Mouse (Mus musculus): Measurements from ENCODE around the gene Ttll3.

Gene Ttll3

GRCm38 (mm10) chr6:113427397-113427796 is 38.3 kb downstream of the Ttll3 start:
- no peak for DNase-seq

DNA sequence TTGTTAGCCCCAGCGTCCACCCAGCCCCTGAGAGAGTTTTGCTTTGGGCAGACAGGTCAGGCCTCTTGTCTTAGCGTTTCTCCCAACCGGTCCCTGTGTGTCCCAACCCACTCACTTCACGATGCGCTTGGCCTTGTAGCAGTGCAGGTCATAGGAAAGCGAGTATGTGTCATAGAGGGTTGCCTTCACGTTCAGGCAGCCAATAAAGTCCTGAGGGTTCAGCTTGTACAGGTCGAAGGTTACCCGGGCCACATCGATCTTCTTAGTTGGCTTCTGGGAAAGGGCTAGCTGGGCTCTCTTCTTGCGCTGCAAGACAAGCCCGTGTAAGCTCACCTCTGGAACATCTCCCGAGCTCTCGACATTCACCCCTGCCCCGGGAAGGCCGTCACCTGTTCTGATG is 38.9 kb downstream of the Ttll3 start:
- DNase-seq = no peak

DNA sequence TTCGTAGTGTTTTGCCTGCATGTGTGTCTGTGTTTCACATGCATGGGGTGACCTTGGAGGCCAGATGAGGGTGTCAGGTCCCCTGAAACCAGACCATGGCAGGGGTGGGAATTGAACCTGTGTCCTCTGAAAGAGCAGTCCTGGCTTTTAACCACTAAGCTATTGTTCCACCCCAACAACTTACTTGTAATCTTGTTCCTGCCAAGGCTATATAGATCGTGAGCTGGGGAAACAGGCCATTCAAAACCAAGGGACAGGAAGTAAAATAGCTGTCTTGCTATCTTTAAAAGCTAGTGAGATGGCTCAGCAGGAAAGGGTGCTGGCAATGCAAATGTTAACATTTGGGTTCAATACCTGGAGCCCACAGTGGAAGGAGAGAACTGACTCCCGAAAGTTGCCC is 40.9 kb downstream of the Ttll3 start:
- DNase-seq = no peak

DNA sequence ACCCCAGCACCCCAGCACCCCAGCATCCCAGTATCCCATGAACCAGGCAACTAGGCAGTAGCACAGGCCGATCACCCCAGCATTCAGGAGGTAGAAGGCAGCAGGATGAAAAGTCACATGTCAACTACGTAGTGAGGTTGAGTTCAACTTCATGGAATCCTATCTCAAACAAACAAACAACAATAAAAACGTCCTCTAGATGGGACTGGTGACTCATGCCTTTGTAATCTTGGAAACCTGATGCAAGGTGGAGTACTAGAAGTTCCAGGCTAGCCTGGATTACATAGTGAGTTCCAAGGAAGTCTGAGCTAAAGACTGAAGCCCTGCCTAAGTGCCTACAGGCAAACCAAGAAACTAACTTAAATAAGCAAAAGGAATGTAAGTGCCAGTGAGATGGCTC is 41.8 kb downstream of the Ttll3 start:
- DNase-seq = no peak

DNA sequence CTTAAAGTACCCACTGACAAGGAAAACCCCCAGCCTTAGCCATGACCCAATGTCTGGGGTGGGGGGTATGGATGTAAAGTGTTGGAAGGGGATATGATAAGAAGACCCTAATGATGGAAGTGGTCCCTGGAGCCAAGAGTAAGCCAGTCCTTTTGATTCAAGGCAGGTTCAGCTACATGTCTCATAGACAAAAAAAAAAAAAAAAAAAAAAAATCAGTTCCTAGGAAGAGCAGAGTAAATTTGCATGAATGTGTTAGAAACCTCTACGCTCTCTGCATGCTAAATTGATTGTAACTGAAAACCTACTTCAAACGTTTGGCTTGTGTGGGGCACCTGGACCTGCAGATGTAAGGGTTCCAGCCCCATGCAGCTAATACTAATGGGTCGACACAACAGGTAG is 42.7 kb downstream of the Ttll3 start:
- no peak for DNase-seq

- DNase-seq = no peak
These were observed 44.6 kb downstream of the Ttll3 start for GRCm38 (mm10) chr6:113433661-113434060.

GRCm38 (mm10) chr6:113434691-113435090 is 45.6 kb downstream of the Ttll3 start:
- DNase-seq = no peak

- no peak for DNase-seq
These were observed 46.7 kb downstream of the Ttll3 start, which contains the start of gene Cidec for GRCm38 (mm10) chr6:113435664-113436205. Gene Cidec, minus strand, starts transcription at chr6:113435760.

DNA sequence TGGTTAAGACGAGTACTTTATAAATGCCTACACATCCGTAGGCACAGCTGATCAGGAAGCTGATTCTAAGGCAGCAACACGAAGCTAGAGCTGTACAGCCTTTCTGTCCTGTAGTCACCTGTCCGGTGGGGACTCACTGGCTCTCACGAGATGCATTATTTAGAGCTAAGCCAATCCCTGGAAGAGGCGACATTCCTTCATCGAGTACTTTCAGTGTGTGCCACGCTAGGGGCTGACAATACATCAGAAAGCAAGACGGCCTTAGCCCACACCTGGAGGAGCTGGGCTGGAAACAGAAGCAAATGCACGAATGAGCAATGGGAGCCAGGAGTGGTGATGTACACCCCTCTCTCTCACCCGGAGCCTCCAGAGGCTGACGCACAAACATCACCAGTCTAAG is 48.1 kb downstream of the Ttll3 start:
- no peak for DNase-seq

DNA sequence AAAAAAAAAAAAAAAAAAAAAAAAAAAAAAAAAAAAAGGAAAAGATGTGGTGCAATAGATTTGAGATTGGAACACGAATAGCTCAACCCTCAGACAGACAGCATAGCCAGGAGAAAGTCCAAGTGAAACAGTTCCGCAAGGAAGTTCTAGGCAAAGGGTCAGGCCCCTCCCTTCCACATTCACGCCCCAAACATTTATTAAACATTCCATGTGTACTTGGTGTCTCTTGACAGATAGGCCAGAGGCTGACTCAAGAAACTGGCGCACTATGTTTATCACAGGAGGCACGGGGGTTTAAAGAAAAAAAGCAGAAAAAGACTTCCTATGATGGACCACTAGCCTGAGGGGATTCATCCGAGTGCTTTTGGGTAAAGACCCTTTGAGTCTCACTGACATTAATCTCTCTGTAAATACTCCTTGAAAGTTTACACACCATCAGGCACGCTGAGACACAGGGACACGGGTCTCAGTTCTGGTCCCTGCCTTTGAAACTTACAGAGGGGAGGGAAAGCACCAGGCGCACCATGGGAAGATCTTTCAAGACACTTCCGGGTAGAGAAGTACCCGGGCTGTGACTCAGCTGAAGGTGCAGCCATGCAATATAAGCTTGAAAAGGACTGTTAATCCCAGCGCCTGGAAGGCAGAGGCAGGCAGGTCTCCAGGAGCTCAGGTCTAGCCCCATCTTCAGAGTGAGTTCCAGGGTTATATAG is 49.8 kb downstream of the Ttll3 start:
- DNase-seq = no peak

DNA sequence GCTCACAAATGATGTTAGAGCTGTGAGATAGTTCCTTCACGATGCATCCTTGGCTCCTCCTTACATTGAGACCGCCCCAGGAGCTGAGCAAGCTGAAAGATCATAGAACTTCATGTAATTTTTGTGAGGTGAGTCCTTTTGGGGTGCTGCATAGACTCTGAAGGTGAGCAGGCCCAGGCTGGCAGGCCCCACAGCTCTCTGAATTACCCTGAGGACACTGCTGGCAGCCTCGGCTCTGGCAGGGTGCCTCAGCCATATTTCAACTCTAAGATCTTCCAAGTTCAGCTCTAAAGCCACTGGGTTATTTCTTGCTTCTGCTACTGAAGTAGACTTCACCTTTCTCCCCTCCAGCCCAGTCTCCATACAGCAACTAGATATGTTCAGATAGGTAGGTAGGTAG is 51.6 kb downstream of the Ttll3 start:
- no peak for DNase-seq

DNA sequence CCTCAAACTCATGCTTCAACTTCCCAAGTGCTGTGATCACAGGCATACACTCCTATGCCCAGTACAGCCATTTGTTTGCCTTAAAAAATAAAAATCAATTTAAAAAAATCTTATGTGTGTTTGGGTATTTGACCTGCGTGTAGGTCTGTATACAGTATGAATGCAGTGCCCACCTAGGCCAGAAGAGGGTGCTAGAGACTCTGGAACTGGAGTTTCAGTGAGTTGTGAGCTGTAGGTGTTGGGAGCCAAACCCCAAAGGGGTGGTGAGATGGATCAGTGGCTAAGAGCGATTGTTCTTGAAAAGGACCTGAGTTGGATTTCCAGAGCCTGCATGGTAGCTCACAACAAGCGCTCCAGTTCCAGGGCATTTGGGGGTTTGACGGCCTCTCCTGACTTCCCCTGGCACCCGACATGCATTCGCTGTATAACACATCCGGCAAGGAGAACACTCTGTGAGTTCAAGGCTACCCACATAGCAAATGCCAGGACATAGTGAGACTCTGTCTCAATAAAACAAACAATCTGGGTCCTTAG is 52.2 kb downstream of the Ttll3 start:
- peak; percentile 79 to 85 for DNase-seq

- no peak for DNase-seq
These were observed 53.0 kb downstream of the Ttll3 start for GRCm38 (mm10) chr6:113442087-113442441.

- peak; percentile 90 to 95 for DNase-seq
These were observed 53.5 kb downstream of the Ttll3 start, which contains the start of gene Jagn1 for GRCm38 (mm10) chr6:113442442-113443090. Gene Jagn1, plus strand, starts transcription at chr6:113442569.

- DNase-seq = no peak
These were observed 54.0 kb downstream of the Ttll3 start for GRCm38 (mm10) chr6:113443091-113443490.

DNA sequence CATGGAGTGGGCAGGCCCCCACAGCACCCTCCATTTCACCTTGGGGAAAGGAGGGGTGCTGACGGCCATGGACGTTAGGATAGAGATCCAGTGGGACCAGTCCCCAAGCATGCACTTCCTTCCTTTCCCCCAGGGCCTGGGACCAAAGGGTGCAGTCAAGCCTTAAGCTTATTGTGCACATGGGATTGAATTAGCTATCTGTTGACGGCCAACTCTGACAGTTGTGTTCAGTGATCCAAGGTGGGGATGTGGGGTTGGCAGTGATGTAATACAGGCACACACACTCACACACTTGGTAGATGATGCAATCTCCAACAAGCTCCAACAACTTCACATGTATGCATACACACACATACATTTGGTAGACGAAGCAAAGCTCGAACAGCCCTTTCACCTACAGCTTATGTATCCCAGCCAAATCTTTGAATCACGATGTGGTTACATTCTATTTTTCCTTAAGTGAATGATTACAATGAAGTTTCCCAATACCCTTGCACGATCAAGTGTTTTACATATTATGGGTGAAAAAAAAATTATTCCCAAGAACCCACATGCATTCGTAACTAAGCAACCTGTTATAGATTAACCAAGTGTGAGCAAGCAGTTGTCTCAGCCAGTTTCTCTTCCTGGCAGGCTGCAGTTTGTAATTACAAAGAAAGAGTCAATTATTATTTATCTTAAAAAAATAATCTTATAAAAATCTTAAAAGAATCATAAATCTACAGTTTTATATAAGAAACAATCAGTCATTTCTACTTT is 55.3 kb downstream of the Ttll3 start:
- no peak for DNase-seq

GRCm38 (mm10) chr6:113447639-113448038 is 58.6 kb downstream of the Ttll3 start:
- peak in 1 of 2 experiments; percentile 15 for DNase-seq

- no peak for DNase-seq
These were observed 62.8 kb downstream of the Ttll3 start for GRCm38 (mm10) chr6:113451839-113452238.

GRCm38 (mm10) chr6:113455007-113455406 is 65.9 kb downstream of the Ttll3 start:
- DNase-seq = no peak

GRCm38 (mm10) chr6:113457952-113458534 is 69.0 kb downstream of the Ttll3 start, which contains the start of gene Il17re:
Gene Il17re, plus strand, starts transcription at chr6:113458484.
- DNase-seq = no peak

DNA sequence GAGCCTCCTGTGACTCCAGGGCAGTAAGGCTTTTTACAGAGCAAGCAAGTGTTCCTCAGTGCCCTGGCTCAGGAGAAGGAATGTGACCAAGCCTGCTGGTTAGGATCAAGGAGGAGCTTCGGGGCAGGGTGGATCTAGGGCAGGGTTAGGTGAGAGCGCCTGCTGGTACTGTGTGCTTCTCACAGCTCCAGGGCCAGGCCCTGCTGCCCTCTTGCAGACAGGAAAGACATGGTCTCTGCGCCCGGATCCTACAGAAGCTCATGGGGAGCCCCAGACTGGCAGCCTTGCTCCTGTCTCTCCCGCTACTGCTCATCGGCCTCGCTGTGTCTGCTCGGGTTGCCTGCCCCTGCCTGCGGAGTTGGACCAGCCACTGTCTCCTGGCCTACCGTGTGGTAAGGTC is 69.6 kb downstream of the Ttll3 start:
- peak; percentile 36 to 40 for DNase-seq

DNA sequence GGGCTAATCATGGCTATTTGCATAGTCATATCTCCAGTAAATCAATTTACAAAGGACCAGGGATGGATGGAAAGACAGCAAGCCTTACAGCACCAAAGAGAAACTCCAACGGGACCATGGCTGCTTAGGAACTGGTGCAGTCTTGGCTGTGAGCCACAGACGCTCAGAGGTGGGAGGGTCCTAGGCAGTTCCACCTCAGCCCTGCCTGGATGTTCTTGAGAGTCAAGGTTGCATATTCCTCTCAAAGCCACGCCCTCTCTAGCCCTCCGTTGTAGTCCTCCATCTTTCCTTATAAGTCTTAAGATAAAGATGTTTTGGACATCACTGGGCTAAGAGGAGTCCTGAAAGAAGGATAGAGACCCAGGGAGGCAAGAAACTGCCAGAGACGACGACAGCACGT is 75.0 kb downstream of the Ttll3 start:
- no peak for DNase-seq
